Mouse (Mus musculus): ENCODE data around the gene Sik2. TPM values are rescaled to one million over a fixed set of nuclear protein-coding genes. Genes with fewer than 3 reads are reported as not detected.

The Sik2 gene
- total and polyA plus RNA-seq, 2 experiments = 6.3 to 8.7 TPM

DNA sequence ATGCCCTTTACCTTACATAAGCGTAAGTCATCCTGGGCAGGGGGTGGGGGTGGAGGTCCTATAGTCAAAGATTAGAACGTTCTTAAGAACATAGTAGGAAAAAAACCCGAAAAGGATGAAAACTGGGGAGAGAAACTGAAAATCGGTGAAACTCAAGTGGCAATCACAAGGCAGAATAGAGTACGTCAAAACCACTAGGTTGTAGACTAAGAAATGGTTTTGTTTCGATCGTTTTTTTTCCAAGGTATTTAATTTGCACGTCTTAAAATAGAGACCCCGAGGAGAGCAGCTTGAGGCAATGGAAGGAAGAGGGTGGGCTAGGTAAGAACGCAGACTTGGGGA lies 1.2 kb downstream of the Sik2 start:
- no peaks in the 10 kb centered on the region for H3K36me3 ChIP-seq (ENCODE audit: control insufficient read depth, insufficient read depth, low read length)
- no peaks in the 10 kb centered on the region for H3K27me3 ChIP-seq (ENCODE audit: control insufficient read depth, insufficient read depth, low read length)
- no peak for DNase-seq (ENCODE audit: extremely low read depth, low read depth, low spot score)
- peak overlapping the region; percentile 98 for H3K4me3 ChIP-seq (ENCODE audit: insufficient read depth, low read depth, low read length)
- TF ChIP-seq POLR2A (IDR thresholded peaks at IDR 0.05; ENCODE audit: extremely low read depth, insufficient read depth, low read length) (no peak), CTCF (IDR thresholded peaks at IDR 0.05; ENCODE audit: low read depth, low read length) (no peak)
- H3K9ac ChIP-seq (ENCODE audit: low read depth, low read length) = peak overlapping the region; percentile 98
- 23% methylated on average over 10 of the region's 10 CpGs for WGBS
- no peaks in the 10 kb centered on the region for H3K79me2 ChIP-seq (ENCODE audit: control insufficient read depth, insufficient read depth, low read length)
- peaks cover 7% of the 10 kb centered on the region; the same call in 1 of the 2 replicates for H3K4me1 ChIP-seq (ENCODE audit: control insufficient read depth, insufficient read depth, low read length)
- no peak overlapping the region for H3K27ac ChIP-seq (replicated peaks; ENCODE audit: insufficient read depth, low read depth, low read length)

DNA sequence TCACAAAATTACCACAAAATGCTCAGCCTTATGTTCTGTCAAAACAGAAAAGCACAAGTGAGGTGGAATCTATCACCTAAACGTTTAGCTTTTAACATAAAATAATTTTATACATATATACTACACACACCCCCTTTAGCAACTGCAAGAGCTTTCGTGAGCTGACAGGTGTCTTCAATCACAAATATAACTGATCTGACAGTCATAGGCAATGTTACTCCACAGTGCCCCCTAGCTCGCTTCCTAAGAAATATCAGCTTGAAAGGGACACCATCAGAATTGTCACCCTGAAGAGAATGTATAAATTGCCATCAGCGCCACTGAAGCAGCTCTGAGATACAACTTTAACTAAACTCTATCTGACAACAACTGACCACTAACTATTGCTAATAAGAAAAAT lies 2.0 kb downstream of the Sik2 start:
- Histone ChIP-seq H3K27ac (replicated peaks; ENCODE audit: insufficient read depth, low read depth, low read length) (no peak overlapping the region), H3K27me3 (ENCODE audit: control insufficient read depth, insufficient read depth, low read length) (no peaks in the 10 kb centered on the region), H3K4me3 (ENCODE audit: insufficient read depth, low read depth, low read length) (no peak overlapping the region), H3K79me2 (ENCODE audit: control insufficient read depth, insufficient read depth, low read length) (no peaks in the 10 kb centered on the region; the same call in 1 of the 2 replicates), H3K9ac (ENCODE audit: low read depth, low read length) (no peak overlapping the region), H3K4me1 (ENCODE audit: control insufficient read depth, insufficient read depth, low read length) (peaks cover 7% of the 10 kb centered on the region; the same call in 1 of the 2 replicates), H3K36me3 (ENCODE audit: control insufficient read depth, insufficient read depth, low read length) (no peaks in the 10 kb centered on the region)
- no peak for TF ChIP-seq POLR2A (IDR thresholded peaks at IDR 0.05; ENCODE audit: extremely low read depth, insufficient read depth, low read length)
- peak; percentile 42 for TF ChIP-seq CTCF (IDR thresholded peaks at IDR 0.05; ENCODE audit: low read depth, low read length)
- peak; percentile 76 for DNase-seq (ENCODE audit: extremely low read depth, low read depth, low spot score)
- 3% methylated on average over 4 of the region's 4 CpGs for WGBS

DNA sequence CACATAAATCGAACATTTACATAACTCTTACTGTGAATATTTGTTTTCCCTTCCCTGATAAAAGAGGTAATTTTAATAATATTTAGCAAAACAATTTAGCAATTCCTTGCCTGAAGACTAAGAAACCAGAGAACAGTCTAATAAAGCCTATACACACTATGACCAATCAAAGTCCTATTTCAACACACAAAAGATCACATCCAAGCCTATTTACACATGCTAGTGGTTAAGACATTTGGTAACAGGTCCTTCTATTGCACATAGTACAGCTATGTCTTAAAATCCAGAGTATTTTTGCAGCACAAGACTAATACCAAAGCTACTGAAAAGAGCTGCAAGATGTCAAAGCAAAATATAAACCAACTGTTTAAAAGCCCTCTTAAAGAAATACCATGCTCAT lies 4.8 kb downstream of the Sik2 start:
- peak; percentile 74 for DNase-seq (ENCODE audit: extremely low read depth, low read depth, low spot score)
- Histone ChIP-seq H3K27me3 (ENCODE audit: control insufficient read depth, insufficient read depth, low read length) (no peaks in the 10 kb centered on the region), H3K4me3 (ENCODE audit: insufficient read depth, low read depth, low read length) (no peak overlapping the region), H3K4me1 (ENCODE audit: control insufficient read depth, insufficient read depth, low read length) (peaks cover 7% of the 10 kb centered on the region; the same call in 1 of the 2 replicates), H3K79me2 (ENCODE audit: control insufficient read depth, insufficient read depth, low read length) (no peaks in the 10 kb centered on the region; the same call in 1 of the 2 replicates), H3K9ac (ENCODE audit: low read depth, low read length) (no peak overlapping the region), H3K27ac (replicated peaks; ENCODE audit: insufficient read depth, low read depth, low read length) (no peak overlapping the region), H3K36me3 (ENCODE audit: control insufficient read depth, insufficient read depth, low read length) (no peaks in the 10 kb centered on the region)
- TF ChIP-seq POLR2A (IDR thresholded peaks at IDR 0.05; ENCODE audit: extremely low read depth, insufficient read depth, low read length) (no peak), CTCF (IDR thresholded peaks at IDR 0.05; ENCODE audit: low read depth, low read length) (no peak)
- WGBS = 84% methylated on average over 1 of the region's 1 CpGs

DNA sequence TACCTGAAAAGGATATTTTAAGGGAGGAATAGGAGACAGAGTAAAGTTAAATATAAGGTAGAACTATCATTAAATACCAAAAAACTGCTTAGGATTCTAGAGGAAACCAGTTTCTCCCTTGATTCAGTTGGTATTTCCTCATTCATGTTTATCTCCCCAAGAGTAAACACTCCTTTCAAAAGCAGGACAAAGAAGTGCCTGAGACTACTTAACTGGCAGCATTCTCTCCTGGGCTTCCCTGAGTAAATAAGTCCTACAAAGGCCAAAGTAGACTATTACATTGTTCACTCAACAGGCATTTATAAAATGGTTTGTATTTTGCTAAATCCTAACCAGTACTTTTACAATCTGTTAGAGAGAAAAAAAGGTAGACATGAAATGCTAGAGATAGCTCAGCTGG lies 22.2 kb downstream of the Sik2 start:
- no peak for TF ChIP-seq POLR2A (IDR thresholded peaks at IDR 0.05; ENCODE audit: extremely low read depth, insufficient read depth, low read length)
- H3K36me3 ChIP-seq (ENCODE audit: control insufficient read depth, insufficient read depth, low read length) = no peaks in the 10 kb centered on the region

DNA sequence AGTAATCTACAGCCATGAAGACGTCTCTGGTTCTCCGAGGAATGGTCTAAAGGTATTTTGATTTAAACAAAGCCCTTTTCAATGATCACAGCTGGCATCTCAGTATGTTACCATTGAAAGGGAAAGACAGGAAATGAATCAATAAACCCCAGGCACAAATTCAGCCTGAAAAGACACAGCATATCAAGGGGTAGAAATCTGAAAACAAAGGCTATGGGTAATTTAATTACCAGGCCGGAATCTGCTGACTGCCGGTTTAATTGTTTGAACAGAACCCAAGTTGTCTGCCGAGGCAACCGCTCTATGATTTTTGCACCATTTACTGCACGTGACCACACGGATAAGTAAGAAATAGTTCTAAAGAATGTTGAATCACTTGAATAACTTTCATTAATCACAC lies 22.8 kb downstream of the Sik2 start:
- no peaks in the 10 kb centered on the region for H3K36me3 ChIP-seq (ENCODE audit: control insufficient read depth, insufficient read depth, low read length)
- peaks cover 4% of the 10 kb centered on the region; the same call in 1 of the 2 replicates for H3K4me1 ChIP-seq (ENCODE audit: control insufficient read depth, insufficient read depth, low read length)
- no peak for DNase-seq (ENCODE audit: extremely low read depth, low read depth, low spot score)
- TF ChIP-seq POLR2A (IDR thresholded peaks at IDR 0.05; ENCODE audit: extremely low read depth, insufficient read depth, low read length) = no peak
- H3K4me3 ChIP-seq (ENCODE audit: insufficient read depth, low read depth, low read length) = no peak overlapping the region
- H3K27me3 ChIP-seq (ENCODE audit: control insufficient read depth, insufficient read depth, low read length) = no peaks in the 10 kb centered on the region
- 77% methylated on average over 8 of the region's 8 CpGs for WGBS
- H3K9ac ChIP-seq (ENCODE audit: low read depth, low read length) = no peak overlapping the region
- H3K27ac ChIP-seq (replicated peaks; ENCODE audit: insufficient read depth, low read depth, low read length) = no peak overlapping the region
- H3K79me2 ChIP-seq (ENCODE audit: control insufficient read depth, insufficient read depth, low read length) = no peaks in the 10 kb centered on the region

More for the DNA sequence above, 22.2 kb downstream of the Sik2 start:
- no peaks in the 10 kb centered on the region for H3K79me2 ChIP-seq (ENCODE audit: control insufficient read depth, insufficient read depth, low read length)
- H3K27me3 ChIP-seq (ENCODE audit: control insufficient read depth, insufficient read depth, low read length) = no peaks in the 10 kb centered on the region
- H3K4me1 ChIP-seq (ENCODE audit: control insufficient read depth, insufficient read depth, low read length) = peaks cover 4% of the 10 kb centered on the region; the same call in 1 of the 2 replicates
- no peak overlapping the region for H3K27ac ChIP-seq (replicated peaks; ENCODE audit: insufficient read depth, low read depth, low read length)
- H3K4me3 ChIP-seq (ENCODE audit: insufficient read depth, low read depth, low read length) = no peak overlapping the region
- DNase-seq (ENCODE audit: extremely low read depth, low read depth, low spot score) = peak; percentile 47
- H3K9ac ChIP-seq (ENCODE audit: low read depth, low read length) = no peak overlapping the region

DNA sequence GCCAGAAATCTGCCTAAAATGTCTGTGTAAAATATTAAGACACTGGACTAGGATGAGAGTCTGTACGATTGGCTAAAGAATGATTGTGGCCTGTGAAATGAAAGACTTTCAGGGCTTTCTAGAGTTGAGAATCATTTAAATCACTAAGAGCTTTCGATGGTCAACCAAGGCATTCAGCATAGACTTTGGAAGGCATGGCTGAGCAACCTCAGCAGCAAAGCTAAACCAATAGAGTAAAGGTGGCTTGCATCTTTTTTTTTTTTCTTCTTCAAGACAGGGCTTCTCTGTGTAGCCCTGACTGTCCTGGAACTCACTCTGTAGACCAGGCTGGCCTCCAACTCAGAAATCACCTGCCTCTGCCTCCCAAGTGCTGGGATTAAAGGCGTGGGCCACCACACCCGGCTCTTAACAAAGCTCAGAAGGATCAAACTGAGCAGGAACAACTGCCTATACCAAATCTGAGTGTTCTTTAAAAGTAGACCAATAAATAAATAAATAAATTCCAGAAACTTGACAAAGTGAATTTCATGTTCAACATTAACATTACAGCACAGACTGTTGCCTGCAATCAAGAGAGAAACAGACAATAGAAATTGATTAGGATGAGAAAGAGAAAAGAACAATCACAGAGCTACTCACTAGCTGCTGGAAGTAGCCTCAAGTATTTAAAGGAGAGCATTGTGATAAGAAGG lies 27.2 kb downstream of the Sik2 start:
- H3K9ac ChIP-seq (ENCODE audit: low read depth, low read length) = no peak overlapping the region
- H3K4me1 ChIP-seq (ENCODE audit: control insufficient read depth, insufficient read depth, low read length) = no peaks in the 10 kb centered on the region; the same call in 1 of the 2 replicates
- no peak overlapping the region for H3K27ac ChIP-seq (replicated peaks; ENCODE audit: insufficient read depth, low read depth, low read length)
- H3K36me3 ChIP-seq (ENCODE audit: control insufficient read depth, insufficient read depth, low read length) = no peaks in the 10 kb centered on the region
- no peak for TF ChIP-seq CTCF (IDR thresholded peaks at IDR 0.05; ENCODE audit: low read depth, low read length)
- no peak for TF ChIP-seq POLR2A (IDR thresholded peaks at IDR 0.05; ENCODE audit: extremely low read depth, insufficient read depth, low read length)
- H3K79me2 ChIP-seq (ENCODE audit: control insufficient read depth, insufficient read depth, low read length) = peaks cover 3% of the 10 kb centered on the region; the same call in 1 of the 2 replicates
- 97% methylated on average over 4 of the region's 4 CpGs for WGBS
- H3K4me3 ChIP-seq (ENCODE audit: insufficient read depth, low read depth, low read length) = no peak overlapping the region
- no peaks in the 10 kb centered on the region for H3K27me3 ChIP-seq (ENCODE audit: control insufficient read depth, insufficient read depth, low read length)
- no peak for DNase-seq (ENCODE audit: extremely low read depth, low read depth, low spot score)

All from liver, adult 2 months (tissue).